Mouse (Mus musculus): Measurements from ENCODE around the gene Col27a1. TPM values are rescaled to one million over a fixed set of nuclear protein-coding genes. Genes with fewer than 3 reads are reported as not detected.

The Col27a1 gene
- polyA plus RNA-seq, 1 experiment from 2014 or later, result 32.3 TPM

DNA sequence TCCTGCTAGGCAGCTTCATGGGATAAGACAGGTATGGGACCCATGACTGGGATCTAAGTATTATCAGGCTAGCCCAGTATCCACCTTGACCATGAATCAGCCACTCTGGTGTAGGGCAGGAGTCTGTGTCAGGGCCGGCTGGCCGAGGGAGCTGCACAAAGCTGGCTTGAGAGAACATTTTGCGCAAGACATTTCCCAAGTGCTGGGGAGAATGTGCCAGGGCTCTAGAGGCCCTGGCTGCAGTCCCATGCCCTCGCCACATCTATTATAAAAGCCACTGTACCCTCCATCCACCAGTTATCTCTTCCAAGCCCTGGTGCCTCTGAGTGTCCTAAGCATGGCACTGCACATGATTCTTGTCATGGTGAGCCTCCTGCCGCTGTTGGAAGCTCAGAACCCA, 148.3 kb downstream of the Col27a1 start, which contains the start of gene Orm2:
Gene Orm2 (plus strand): TSS at position 300 of the 400 bp plus-strand sequence.
- no peak for ATAC-seq (ENCODE audit: low FRiP score, low read depth)
- Histone ChIP-seq H3K4me3 (no peak within 1 kb of the TSS), H3K9me3 (no peaks in the 10 kb centered on the region), H3K4me1 (no peaks in the 10 kb centered on the region), H3K4me2 (replicated peaks) (no peak within 1 kb of the TSS), H3K9ac (no peak within 1 kb of the TSS), H3K27me3 (no peaks in the 10 kb centered on the region), H3K27ac (no peak within 1 kb of the TSS), H3K36me3 (peaks cover under 1% of the 10 kb centered on the region)
- WGBS, result 92% methylated on average over 5 of the region's 5 CpGs

DNA sequence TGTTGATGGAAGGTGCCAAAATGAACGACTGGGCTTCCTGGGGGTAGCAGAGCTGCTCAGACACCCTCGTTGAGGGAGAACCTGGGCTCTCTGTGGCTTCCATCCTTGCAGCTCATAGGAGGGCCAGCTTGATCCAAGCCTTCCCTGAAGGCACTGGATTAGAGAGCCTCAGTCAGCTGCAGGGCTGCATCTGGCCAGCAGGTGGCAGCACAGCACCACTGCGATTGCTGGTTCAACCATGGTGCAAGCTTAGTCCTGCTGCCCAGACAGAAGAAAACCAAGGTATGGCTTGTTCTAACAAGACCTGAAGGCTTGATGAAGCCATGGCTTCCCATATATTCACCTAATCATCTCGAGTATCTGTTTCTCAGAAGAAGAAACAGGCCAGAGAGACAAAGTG, 154.8 kb downstream of the Col27a1 start:
- peak; percentile 68; the same call in 1 of the 2 replicates for ATAC-seq (ENCODE audit: low FRiP score, low read depth)
- no peak overlapping the region for H3K9ac ChIP-seq
- no peaks in the 10 kb centered on the region for H3K9me3 ChIP-seq
- H3K36me3 ChIP-seq, result peaks cover 64% of the 10 kb centered on the region
- no peak overlapping the region for H3K4me3 ChIP-seq
- 18% methylated on average over 4 of the region's 4 CpGs for WGBS
- no peaks in the 10 kb centered on the region for H3K27me3 ChIP-seq
- no peak overlapping the region for H3K27ac ChIP-seq
- no peaks in the 10 kb centered on the region for H3K4me1 ChIP-seq
- H3K4me2 ChIP-seq (replicated peaks), result no peak overlapping the region

- H3K4me2 ChIP-seq (replicated peaks), result no peak overlapping the region
- H3K4me1 ChIP-seq, result no peaks in the 10 kb centered on the region
- H3K27me3 ChIP-seq, result no peaks in the 10 kb centered on the region
- no peak overlapping the region for H3K9ac ChIP-seq
- H3K4me3 ChIP-seq, result no peak overlapping the region
- H3K9me3 ChIP-seq, result no peaks in the 10 kb centered on the region
- WGBS, result 68% methylated on average over 7 of the region's 7 CpGs
- ATAC-seq (ENCODE audit: low FRiP score, low read depth), result no peak
- H3K27ac ChIP-seq, result no peak overlapping the region
- peaks cover 88% of the 10 kb centered on the region for H3K36me3 ChIP-seq
Measured at GRCm38 (mm10) chr4:63370897-63371296, 157.1 kb downstream of the Col27a1 start.

- Histone ChIP-seq H3K27me3 (no peaks in the 10 kb centered on the region), H3K4me3 (no peak overlapping the region), H3K9ac (no peak overlapping the region), H3K4me1 (no peaks in the 10 kb centered on the region), H3K4me2 (replicated peaks) (no peak overlapping the region), H3K36me3 (peaks cover 97% of the 10 kb centered on the region), H3K27ac (no peak overlapping the region), H3K9me3 (no peaks in the 10 kb centered on the region)
- WGBS, result 69% methylated on average over 3 of the region's 3 CpGs
- ATAC-seq (ENCODE audit: low FRiP score, low read depth), result no peak
Measured at GRCm38 (mm10) chr4:63371890-63372289, 158.1 kb downstream of the Col27a1 start.

DNA sequence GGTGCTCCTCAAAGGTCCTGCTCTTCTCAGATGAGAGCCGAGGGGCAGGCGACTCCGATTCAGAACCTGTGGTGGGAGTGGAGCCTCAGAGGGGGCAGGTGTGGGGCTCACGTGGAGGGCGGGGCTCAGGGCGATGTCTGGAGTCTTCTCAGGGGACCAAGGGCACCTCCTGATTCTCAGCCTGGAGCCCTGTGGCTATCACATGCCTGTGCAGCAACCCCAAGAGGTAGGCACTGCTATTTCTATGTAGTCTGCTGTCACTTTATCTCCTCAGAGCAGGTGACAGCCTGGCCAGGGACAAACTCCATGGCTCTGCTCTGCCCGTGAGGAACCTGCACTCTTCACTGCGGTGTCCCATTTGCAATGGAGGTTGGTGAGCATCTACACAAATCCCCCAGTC, 159.6 kb downstream of the Col27a1 start:
- Histone ChIP-seq H3K27ac (no peak overlapping the region), H3K36me3 (peaks cover 99% of the 10 kb centered on the region), H3K4me1 (no peaks in the 10 kb centered on the region), H3K9me3 (no peaks in the 10 kb centered on the region), H3K27me3 (no peaks in the 10 kb centered on the region), H3K4me2 (replicated peaks) (no peak overlapping the region), H3K9ac (no peak overlapping the region), H3K4me3 (no peak overlapping the region)
- ATAC-seq (ENCODE audit: low FRiP score, low read depth), result no peak
- WGBS, result 87% methylated on average over 8 of the region's 8 CpGs

DNA sequence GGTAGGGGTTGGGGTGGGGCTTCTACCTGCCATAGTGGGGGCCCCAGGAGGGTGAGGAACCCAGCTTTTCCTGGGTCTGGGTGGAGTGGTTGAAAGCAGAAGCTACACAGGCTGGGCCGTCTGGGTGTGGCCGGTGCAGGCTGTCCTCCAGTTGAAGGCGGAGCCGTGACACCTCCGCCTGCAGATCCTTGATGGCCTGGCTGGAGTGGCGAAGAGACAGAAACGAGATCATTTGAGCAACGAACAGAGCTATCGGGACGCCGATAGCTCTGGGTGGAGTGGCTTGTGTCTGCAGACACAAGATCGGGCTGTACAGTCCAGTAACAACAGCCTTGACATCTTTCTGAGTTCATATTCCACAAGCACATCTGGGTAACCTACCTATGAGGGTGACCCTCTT, 160.5 kb downstream of the Col27a1 start:
- no peak overlapping the region for H3K4me3 ChIP-seq
- WGBS, result 69% methylated on average over 12 of the region's 12 CpGs
- H3K9me3 ChIP-seq, result no peaks in the 10 kb centered on the region
- no peak overlapping the region for H3K4me2 ChIP-seq (replicated peaks)
- no peaks in the 10 kb centered on the region for H3K27me3 ChIP-seq
- H3K36me3 ChIP-seq, result peaks cover 99% of the 10 kb centered on the region
- H3K4me1 ChIP-seq, result no peaks in the 10 kb centered on the region
- ATAC-seq (ENCODE audit: low FRiP score, low read depth), result no peak
- H3K9ac ChIP-seq, result no peak overlapping the region
- H3K27ac ChIP-seq, result no peak overlapping the region

- no peak overlapping the region for H3K27ac ChIP-seq
- H3K4me1 ChIP-seq, result no peaks in the 10 kb centered on the region
- no peaks in the 10 kb centered on the region for H3K9me3 ChIP-seq
- ATAC-seq (ENCODE audit: low FRiP score, low read depth), result no peak
- no peak overlapping the region for H3K4me3 ChIP-seq
- peaks cover 99% of the 10 kb centered on the region for H3K36me3 ChIP-seq
- no peaks in the 10 kb centered on the region for H3K27me3 ChIP-seq
- no peak overlapping the region for H3K9ac ChIP-seq
- H3K4me2 ChIP-seq (replicated peaks), result no peak overlapping the region
- WGBS, result 86% methylated on average over 1 of the region's 1 CpGs
Measured at GRCm38 (mm10) chr4:63375367-63375766, 161.6 kb downstream of the Col27a1 start.

- H3K4me2 ChIP-seq (replicated peaks), result no peak overlapping the region
- no peaks in the 10 kb centered on the region for H3K4me1 ChIP-seq
- H3K27me3 ChIP-seq, result no peaks in the 10 kb centered on the region
- no peak overlapping the region for H3K9ac ChIP-seq
- H3K9me3 ChIP-seq, result no peaks in the 10 kb centered on the region
- H3K4me3 ChIP-seq, result no peak overlapping the region
- ATAC-seq (ENCODE audit: low FRiP score, low read depth), result no peak
- WGBS, result 69% methylated on average over 7 of the region's 7 CpGs
- H3K27ac ChIP-seq, result no peak overlapping the region
- peaks cover 100% of the 10 kb centered on the region for H3K36me3 ChIP-seq
Measured at GRCm38 (mm10) chr4:63377483-63377882, 163.7 kb downstream of the Col27a1 start.

DNA sequence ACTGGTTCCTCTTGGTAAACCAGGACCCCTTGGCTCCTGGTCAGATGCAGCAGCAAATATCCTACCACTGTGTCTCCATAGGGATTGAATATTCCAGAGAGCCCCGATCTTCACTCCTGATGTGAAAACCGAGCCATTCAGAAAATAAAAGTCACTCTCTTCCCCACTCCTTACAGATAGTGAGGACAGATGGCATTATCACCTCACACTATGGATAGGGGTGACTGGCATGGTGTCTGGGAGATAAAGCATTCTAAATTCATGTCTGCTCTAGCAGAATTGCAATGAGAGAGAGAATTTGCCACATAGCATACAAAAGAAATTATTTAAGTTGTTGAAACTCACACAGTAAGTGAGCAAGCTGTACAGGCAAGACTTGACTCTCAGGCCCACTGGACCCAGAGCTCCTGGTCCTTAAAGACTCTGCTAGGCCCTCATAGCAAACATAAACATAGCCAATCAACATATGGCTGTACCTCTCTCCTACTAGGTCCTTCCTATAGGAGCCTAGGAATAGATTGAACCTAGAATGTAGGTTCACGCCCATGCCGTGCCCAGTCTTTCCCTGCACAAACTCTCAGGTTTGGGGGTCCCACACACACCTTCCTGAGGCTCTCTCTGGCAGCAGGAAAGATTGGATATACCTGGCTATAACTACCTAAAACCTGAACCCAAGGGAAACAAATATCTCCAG, 169.0 kb downstream of the Col27a1 start:
- Histone ChIP-seq H3K27me3 (no peaks in the 10 kb centered on the region), H3K27ac (no peak overlapping the region), H3K4me3 (no peak overlapping the region), H3K4me1 (no peaks in the 10 kb centered on the region), H3K9ac (no peak overlapping the region), H3K9me3 (no peaks in the 10 kb centered on the region), H3K4me2 (replicated peaks) (no peak overlapping the region), H3K36me3 (peaks cover 85% of the 10 kb centered on the region)
- ATAC-seq (ENCODE audit: low FRiP score, low read depth), result no peak
- WGBS, result 91% methylated on average over 4 of the region's 4 CpGs

DNA sequence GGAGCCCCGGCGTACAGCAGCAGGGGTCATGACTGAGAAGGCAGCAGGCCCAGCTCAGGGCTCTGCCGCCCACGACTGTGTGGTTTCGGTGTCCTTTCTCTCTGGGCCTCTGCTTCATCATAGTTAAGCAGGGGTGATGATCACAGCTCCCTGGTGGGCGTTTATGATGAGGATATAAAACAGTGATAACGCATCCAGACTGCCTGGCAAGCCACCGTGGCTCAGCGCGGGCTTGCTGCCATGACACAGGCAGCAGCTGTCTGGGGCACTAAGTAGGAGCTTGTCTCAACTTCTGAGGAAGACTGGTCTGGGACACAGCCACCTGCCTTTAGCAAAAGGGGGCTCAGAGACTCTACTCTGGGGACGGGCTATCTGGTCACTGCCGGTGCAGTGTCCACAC, 169.7 kb downstream of the Col27a1 start:
- Histone ChIP-seq H3K27ac (no peak overlapping the region), H3K4me2 (replicated peaks) (no peak overlapping the region), H3K27me3 (no peaks in the 10 kb centered on the region), H3K4me1 (no peaks in the 10 kb centered on the region), H3K4me3 (no peak overlapping the region), H3K9ac (no peak overlapping the region), H3K9me3 (no peaks in the 10 kb centered on the region), H3K36me3 (peaks cover 83% of the 10 kb centered on the region)
- 77% methylated on average over 12 of the region's 12 CpGs for WGBS
- ATAC-seq (ENCODE audit: low FRiP score, low read depth), result no peak

- Histone ChIP-seq H3K4me2 (replicated peaks) (no peak overlapping the region), H3K9me3 (no peaks in the 10 kb centered on the region), H3K4me1 (peaks cover 3% of the 10 kb centered on the region), H3K27me3 (no peaks in the 10 kb centered on the region), H3K9ac (no peak overlapping the region), H3K27ac (no peak overlapping the region), H3K4me3 (no peak overlapping the region), H3K36me3 (peaks cover 78% of the 10 kb centered on the region)
- ATAC-seq (ENCODE audit: low FRiP score, low read depth), result no peak
- WGBS, result 89% methylated on average over 4 of the region's 4 CpGs
Measured at GRCm38 (mm10) chr4:63384262-63384661, 170.5 kb downstream of the Col27a1 start.
